In genomic region chr19:7479751-7480248, GRCm38 (mm10) we compare ENCODE assay signal across 16 mouse cellular contexts. TPM values are rescaled to one million over a fixed set of nuclear protein-coding genes. Genes with fewer than 3 reads are reported as not detected.
DNase-seq lines count a peak whose midpoint lies in the region; ATAC-seq and TF ChIP-seq lines count a peak whose summit lies in the region.
"Had no signal": no experiment of that assay in that cellular context is flagged by ENCODE, and none has a peak within 500 bp of the region (broad histone marks: within the 10 kb centered on the region; RNA-seq: fewer than 3 reads in every experiment).

No protein-coding gene starts in this region.

- H3K4me3 ChIP-seq in layer of hippocampus, adult 2 months: peak overlapping the region; percentile 88; the same call in 1 of the 2 replicates
- peak overlapping the region; percentile 81 for H3K4me3 ChIP-seq in hindbrain, embryonic 14.5 days (replicated peaks; ENCODE audit: low read length)
- H3K4me3 ChIP-seq in midbrain, embryonic 13.5 days (replicated peaks): peak overlapping the region; percentile 97
- no peak overlapping the region for H3K4me3 ChIP-seq in neural tube, embryonic 15.5 days (replicated peaks)
- H3K4me3 ChIP-seq: myocyte had no signal

- H3K36me3 ChIP-seq in hindbrain, embryonic 14.5 days (replicated peaks; ENCODE audit: control insufficient read depth, insufficient read depth): peaks cover 4% of the 10 kb centered on the region; the same call in 1 of the 2 replicates
- no peaks in the 10 kb centered on the region; the same call in 1 of the 2 replicates for H3K36me3 ChIP-seq in midbrain, embryonic 13.5 days
- H3K36me3 ChIP-seq in neural tube, embryonic 15.5 days: no peaks in the 10 kb centered on the region

- peak overlapping the region; percentile 85 for H3K4me2 ChIP-seq in hindbrain, embryonic 14.5 days (replicated peaks)
- H3K4me2 ChIP-seq in midbrain, embryonic 13.5 days (replicated peaks): peak overlapping the region; percentile 80
- H3K4me2 ChIP-seq in neural tube, embryonic 15.5 days: peak overlapping the region; percentile 56

- peaks cover 33% of the 10 kb centered on the region for H3K4me1 ChIP-seq in hindbrain, embryonic 14.5 days (replicated peaks; ENCODE audit: control insufficient read depth, insufficient read depth, low read length)
- peaks cover 46% of the 10 kb centered on the region for H3K4me1 ChIP-seq in midbrain, embryonic 13.5 days (replicated peaks)
- peaks cover 46% of the 10 kb centered on the region for H3K4me1 ChIP-seq in neural tube, embryonic 15.5 days

- no peaks in the 10 kb centered on the region for H3K9me3 ChIP-seq in hindbrain, embryonic 14.5 days (ENCODE audit: control insufficient read depth, low read length)
- H3K9me3 ChIP-seq in midbrain, embryonic 13.5 days: no peaks in the 10 kb centered on the region
- no peaks in the 10 kb centered on the region for H3K9me3 ChIP-seq in neural tube, embryonic 15.5 days (replicated peaks)
- H3K9me3 ChIP-seq: megakaryocyte, embryonic 14.5 days had no signal

- WGBS in hindbrain, embryonic 14.5 days: over 99% methylated on average over 3 of the region's 3 CpGs
- 95% methylated on average over 3 of the region's 3 CpGs for WGBS in midbrain, embryonic 13.5 days
- 93% methylated on average over 3 of the region's 3 CpGs for WGBS in neural tube, embryonic 15.5 days

- ATAC-seq in hindbrain, embryonic 14.5 days (ENCODE audit: low FRiP score): no peak
- ATAC-seq in midbrain, embryonic 13.5 days: no peak
- no peak for ATAC-seq in neural tube, embryonic 15.5 days (ENCODE audit: low FRiP score)
- no peak for ATAC-seq in megakaryocyte, adult 5-6 weeks (ENCODE audit: poor library complexity, severe bottlenecking)
- ATAC-seq: liver, postnatal 0 days had no signal

- no peaks in the 10 kb centered on the region for H3K27me3 ChIP-seq in hindbrain, embryonic 14.5 days (ENCODE audit: control insufficient read depth, insufficient read depth, low read length)
- no peaks in the 10 kb centered on the region for H3K27me3 ChIP-seq in midbrain, embryonic 13.5 days
- H3K27me3 ChIP-seq in neural tube, embryonic 15.5 days (replicated peaks): no peaks in the 10 kb centered on the region
- H3K27me3 ChIP-seq: megakaryocyte, embryonic 14.5 days had no signal

- no peak overlapping the region for H3K27ac ChIP-seq in layer of hippocampus, adult 2 months
- no peak overlapping the region for H3K27ac ChIP-seq in hindbrain, embryonic 14.5 days
- no peak overlapping the region for H3K27ac ChIP-seq in midbrain, embryonic 13.5 days
- no peak overlapping the region for H3K27ac ChIP-seq in neural tube, embryonic 15.5 days (replicated peaks)
- H3K27ac ChIP-seq: stomach, postnatal 0 days had no signal

- no peak overlapping the region for H3K9ac ChIP-seq in hindbrain, embryonic 14.5 days
- no peak overlapping the region for H3K9ac ChIP-seq in midbrain, embryonic 13.5 days (replicated peaks)
- no peak overlapping the region for H3K9ac ChIP-seq in neural tube, embryonic 15.5 days (replicated peaks)
- H3K9ac ChIP-seq: liver, postnatal 0 days had no signal

- DNase-seq in layer of hippocampus, adult 2 months (ENCODE audit: low spot score in 2 of 2): no peak
- DNase-seq in layer of hippocampus, adult 11-12 months (ENCODE audit: low spot score): no peak
- DNase-seq in hindbrain, embryonic 14.5 days (ENCODE audit: low spot score): no peak
- DNase-seq in frontal cortex, postnatal 10 days (ENCODE audit: low spot score in 2 of 2): no peak
- DNase-seq: cerebellum, adult 9-10 months; gastrocnemius, postnatal 14 days; kidney, adult 11 months; layer of hippocampus, postnatal 36 days; liver, postnatal 0 days; lung, postnatal 10 days had no signal

- no peak for TF ChIP-seq CTCF in layer of hippocampus, adult 2 months (conservative IDR thresholded peaks at IDR 0.05)

RNA-seq across cellular contexts. Expression of gene Rtn3, which starts 3.3 kb away (rescaled TPM):
- total RNA-seq in layer of hippocampus, adult 2 months (2021): 100 to 1,000 TPM; 733 to 764 TPM
- 549 and 625 TPM in 2 replicates for polyA plus RNA-seq in hindbrain, embryonic 14.5 days (2014; fragmentation: Nextera tagmentation; extraction: Ambion mirVana)
- polyA plus RNA-seq in midbrain, embryonic 13.5 days (2015; fragmentation: Nextera tagmentation; extraction: Ambion mirVana): 557 and 566 TPM in 2 replicates
- polyA plus RNA-seq in neural tube, embryonic 15.5 days (2015; fragmentation: Nextera tagmentation; extraction: Ambion mirVana): 588 and 670 TPM in 2 replicates
- total RNA-seq in megakaryocyte, adult 5-6 weeks (2015): 209 and 213 TPM in 2 replicates
- total RNA-seq in megakaryocyte, adult 5-6 weeks (2017): 75.3 and 90.5 TPM in 2 replicates

RNA-seq across cellular contexts. Expression of gene Atl3, which starts 14.0 kb away (rescaled TPM):
- 10 to 100 TPM; 20.5 to 23.0 TPM for total RNA-seq in layer of hippocampus, adult 2 months (2021)
- polyA plus RNA-seq in hindbrain, embryonic 14.5 days (2014; fragmentation: Nextera tagmentation; extraction: Ambion mirVana): 7.0 TPM in 2 replicates
- 6.0 and 6.3 TPM in 2 replicates for polyA plus RNA-seq in midbrain, embryonic 13.5 days (2015; fragmentation: Nextera tagmentation; extraction: Ambion mirVana)
- 7.0 and 7.6 TPM in 2 replicates for polyA plus RNA-seq in neural tube, embryonic 15.5 days (2015; fragmentation: Nextera tagmentation; extraction: Ambion mirVana)
- 31.3 and 34.7 TPM in 2 replicates for total RNA-seq in megakaryocyte, adult 5-6 weeks (2015)
- total RNA-seq in megakaryocyte, adult 5-6 weeks (2017): 42.8 and 45.8 TPM in 2 replicates
